ENCODE assay signal across 7 mouse cellular contexts in genomic region chr9:86570946-86571345, GRCm38 (mm10). TPM values are rescaled to one million over a fixed set of nuclear protein-coding genes. Genes with fewer than 3 reads are reported as not detected.
A peak's percentile ranks its signal among the peaks of the same experiment; 100 is the strongest.
DNase-seq lines count a peak whose midpoint lies in the region; ATAC-seq and TF ChIP-seq lines count a peak whose summit lies in the region.

No protein-coding gene starts in this region.

- peak overlapping the region; percentile 66 for H3K4me3 ChIP-seq in neural tube, embryonic 11.5 days (ENCODE audit: low read depth, low read length)
- H3K4me3 ChIP-seq in forebrain, embryonic 13.5 days, result peak overlapping the region; percentile 75
- peak overlapping the region; percentile 41 to 79 for H3K4me3 ChIP-seq in liver, embryonic 14.5 days (ENCODE audit: insufficient read depth in 1 of 2, low read depth in 2 of 2, low read length in 2 of 2)

- H3K9ac ChIP-seq in neural tube, embryonic 11.5 days (ENCODE audit: low read length), result no peak overlapping the region
- peak overlapping the region; percentile 55 for H3K9ac ChIP-seq in forebrain, embryonic 13.5 days
- H3K9ac ChIP-seq in liver, embryonic 14.5 days (replicated peaks), result no peak overlapping the region

- DNase-seq in neural tube, embryonic 11.5 days (ENCODE audit: low spot score), result no peak
- no peak for DNase-seq in neural tube, embryonic 10.5 days (ENCODE audit: extremely low spot score, low spot score)
- no peak for DNase-seq in liver, embryonic 14.5 days (ENCODE audit: low read depth in 3 of 3, low spot score in 3 of 3)
- DNase-seq in adrenal gland, postnatal 10 days, result no peak
- DNase-seq in right cerebral cortex, postnatal 25 days, result no peak
- DNase-seq in right cerebral cortex, postnatal 36 days (ENCODE audit: low spot score in 2 of 2), result no peak

- H3K9me3 ChIP-seq in neural tube, embryonic 11.5 days (ENCODE audit: control insufficient read depth, low read length), result no peaks in the 10 kb centered on the region
- H3K9me3 ChIP-seq in forebrain, embryonic 13.5 days (replicated peaks), result no peaks in the 10 kb centered on the region
- no peaks in the 10 kb centered on the region for H3K9me3 ChIP-seq in liver, embryonic 14.5 days (ENCODE audit: control insufficient read depth, low read length)

- no peak for TF ChIP-seq CTCF in liver, embryonic 14.5 days (IDR thresholded peaks at IDR 0.05; ENCODE audit: low read depth)

- 15% methylated on average over 8 of the region's 8 CpGs for WGBS in neural tube, embryonic 11.5 days
- WGBS in forebrain, embryonic 13.5 days, result 15% methylated on average over 8 of the region's 8 CpGs
- 14% methylated on average over 8 of the region's 8 CpGs for WGBS in liver, embryonic 14.5 days (ENCODE audit: insufficient replicate concordance)

- no peak for TF ChIP-seq EP300 in liver, embryonic 14.5 days (IDR thresholded peaks at IDR 0.05; ENCODE audit: low read depth)

- H3K4me1 ChIP-seq in neural tube, embryonic 11.5 days (ENCODE audit: control insufficient read depth, insufficient read depth, low read length), result peaks cover 2% of the 10 kb centered on the region; the same call in 1 of the 2 replicates
- H3K4me1 ChIP-seq in forebrain, embryonic 13.5 days, result peaks cover 16% of the 10 kb centered on the region
- H3K4me1 ChIP-seq in liver, embryonic 14.5 days (replicated peaks; ENCODE audit: control insufficient read depth in 2 of 2, insufficient read depth in 2 of 2, low read length in 1 of 2), result peaks cover 3 to 12% of the 10 kb centered on the region in 2 experiments

- ATAC-seq in neural tube, embryonic 11.5 days (ENCODE audit: insufficient read depth, low FRiP score, low TSS enrichment), result no peak
- no peak for ATAC-seq in forebrain, embryonic 13.5 days
- no peak for ATAC-seq in liver, embryonic 14.5 days (ENCODE audit: insufficient read depth)

- H3K4me2 ChIP-seq in neural tube, embryonic 11.5 days (ENCODE audit: low read depth), result peak overlapping the region; percentile 96
- peak overlapping the region; percentile 99 for H3K4me2 ChIP-seq in forebrain, embryonic 13.5 days
- H3K4me2 ChIP-seq in liver, embryonic 14.5 days (ENCODE audit: low read depth), result peak overlapping the region; percentile 85

- H3K36me3 ChIP-seq in neural tube, embryonic 11.5 days (ENCODE audit: control insufficient read depth, insufficient read depth, low read length), result no peaks in the 10 kb centered on the region
- H3K36me3 ChIP-seq in forebrain, embryonic 13.5 days (ENCODE audit: poor library complexity, severe bottlenecking), result peaks cover 22% of the 10 kb centered on the region
- H3K36me3 ChIP-seq in liver, embryonic 14.5 days (replicated peaks; ENCODE audit: control insufficient read depth, insufficient read depth, low read depth), result no peaks in the 10 kb centered on the region; the same call in 1 of the 2 replicates

- H3K27me3 ChIP-seq in neural tube, embryonic 11.5 days (ENCODE audit: control insufficient read depth, insufficient read depth, low read length), result no peaks in the 10 kb centered on the region
- no peaks in the 10 kb centered on the region for H3K27me3 ChIP-seq in forebrain, embryonic 13.5 days
- no peaks in the 10 kb centered on the region for H3K27me3 ChIP-seq in liver, embryonic 14.5 days (ENCODE audit: control insufficient read depth, insufficient read depth, low read length)

- no peak overlapping the region for H3K27ac ChIP-seq in neural tube, embryonic 11.5 days (ENCODE audit: low read depth, low read length)
- no peak overlapping the region for H3K27ac ChIP-seq in forebrain, embryonic 13.5 days
- H3K27ac ChIP-seq in liver, embryonic 14.5 days, result no peak overlapping the region

RNA-seq across cellular contexts. Expression of gene Pgm3, which starts 0.7 kb away (rescaled TPM):
- polyA plus RNA-seq in neural tube, embryonic 11.5 days (2014; fragmentation: Nextera tagmentation; extraction: Ambion mirVana), result 35.7 and 39.4 TPM in 2 replicates
- 39.7 and 43.3 TPM in 2 replicates for polyA plus RNA-seq in forebrain, embryonic 13.5 days (2015; fragmentation: Nextera tagmentation; extraction: Ambion mirVana)
- polyA plus RNA-seq in liver, embryonic 14.5 days (2012; rRNA removed), result 4.2 and 7.0 TPM in 2 replicates
- 14.9 and 16.1 TPM in 2 replicates for polyA plus RNA-seq in liver, embryonic 14.5 days (2014; fragmentation: Nextera tagmentation; extraction: Ambion mirVana)
- 10 to 100 TPM; 21.7 to 24.1 TPM for total RNA-seq in adrenal gland, postnatal 10 days (2021)

RNA-seq across cellular contexts. Expression of gene Rwdd2a, which starts 0.8 kb away (rescaled TPM):
- polyA plus RNA-seq in neural tube, embryonic 11.5 days (2014; fragmentation: Nextera tagmentation; extraction: Ambion mirVana), result 2.7 and 3.6 TPM in 2 replicates
- 5.0 and 6.2 TPM in 2 replicates for polyA plus RNA-seq in forebrain, embryonic 13.5 days (2015; fragmentation: Nextera tagmentation; extraction: Ambion mirVana)
- 0.17 and 0.37 TPM in 2 replicates for polyA plus RNA-seq in liver, embryonic 14.5 days (2012; rRNA removed)
- 0.61 and 0.83 TPM in 2 replicates for polyA plus RNA-seq in liver, embryonic 14.5 days (2014; fragmentation: Nextera tagmentation; extraction: Ambion mirVana)
- 1 to 10 TPM; 4.4 to 6.5 TPM for total RNA-seq in adrenal gland, postnatal 10 days (2021)
